Mouse (Mus musculus) neural tube, embryonic 14.5 days (tissue): Measurements from ENCODE around the gene Tbc1d1. TPM values are rescaled to one million over a fixed set of nuclear protein-coding genes. Genes with fewer than 3 reads are reported as not detected.
"Not testable (repeated sequence)": the region's sequence is repeated elsewhere in the genome, so short reads cannot be mapped to it uniquely, and the experiment has no call there.

Source experiments
- ATAC-seq: fragments of 200-750 bp; cut with Nextera tagmentation; 2 replicates; pipeline ENCODE4 v1.8.0; 2017; ENCODE audit warnings: low read depth, mild to moderate bottlenecking, moderate TSS enrichment, moderate library complexity
- H3K27ac ChIP-seq: fragments of 300-500 bp; sonication (generic); 2 replicates; pipeline ENCODE4 v1.5.1; 2014; ENCODE audit warnings: low read depth, mild to moderate bottlenecking, control low read depth, low read length, moderate library complexity, mixed read lengths
- H3K27me3 ChIP-seq: fragments of 300-500 bp; sonication (generic); 2 replicates; pipeline ENCODE4 v1.6.1; 2014; ENCODE audit warnings: low read length; ENCODE audit not compliant: control insufficient read depth, insufficient read depth
- H3K36me3 ChIP-seq: fragments of 300-500 bp; sonication (generic); 2 replicates; pipeline ENCODE4 v1.6.1; 2014; ENCODE audit warnings: low read length, mixed read lengths; ENCODE audit not compliant: control insufficient read depth, insufficient read depth
- H3K4me1 ChIP-seq: fragments of 300-500 bp; sonication (generic); 2 replicates; pipeline ENCODE4 v1.6.1; 2014; ENCODE audit warnings: low read length; ENCODE audit not compliant: control insufficient read depth, insufficient read depth
- H3K4me2 ChIP-seq: fragments of 300-500 bp; sonication (generic); 2 replicates; pipeline ENCODE4 v1.6.1; 2014; ENCODE audit warnings: mild to moderate bottlenecking, low read depth, low read length, control low read depth
- H3K4me3 ChIP-seq: fragments of 300-500 bp; sonication (generic); 2 replicates; pipeline ENCODE4 v1.5.1; 2014; ENCODE audit warnings: low read depth, low read length, control low read depth, mixed read lengths
- H3K9ac ChIP-seq: fragments of 300-500 bp; sonication (generic); replicated peaks from 2 replicates; pipeline ENCODE4 v1.6.1; 2014; ENCODE audit warnings: low read depth, mild to moderate bottlenecking, control low read depth, low read length, mixed read lengths
- H3K9me3 ChIP-seq: fragments of 300-500 bp; sonication (generic); 2 replicates; pipeline ENCODE4 v1.6.1; 2016; ENCODE audit warnings: low read length; ENCODE audit not compliant: control insufficient read depth
- WGBS: fragments of 180-500 bp; shearing (Covaris S2); extraction: QIAGEN DNeasy Blood & Tissue Kit; methylation state at CpG from one replicate; pipeline ENCODE4 v1.1.7; 2014; 5-methylcytosine and 5-hydroxymethylcytosine counted together
- polyA plus RNA-seq: library from polyadenylated mRNA; unstranded; fragments of >200 nt; fragmentation: Nextera tagmentation; extraction: Ambion mirVana; gene quantifications from 2 replicates; pipeline ENCODE4 v1.2.1, GENCODE M21; 2014

The Tbc1d1 gene
- polyA plus RNA-seq, 1 experiment from 2014 or later = 16.0 TPM

- Histone ChIP-seq H3K36me3 (no peaks in the 10 kb centered on the region), H3K27ac (no peak overlapping the region), H3K4me3 (no peak overlapping the region), H3K4me1 (0 out of 2 replicates have a peak, but pooled peaks cover 4% of the 10 kb centered on the region), H3K27me3 (no peaks in the 10 kb centered on the region), H3K9me3 (no peaks in the 10 kb centered on the region), H3K4me2 (no peak overlapping the region), H3K9ac (no peak overlapping the region)
- no peak for ATAC-seq
- WGBS = 83% methylated on average over 7 of the region's 7 CpGs
Measured at GRCm38 (mm10) chr5:64345761-64346160, 189.7 kb downstream of the Tbc1d1 start.

- WGBS = 96% methylated on average over 6 of the region's 6 CpGs
Measured at GRCm38 (mm10) chr5:64346343-64346885, 190.3 kb downstream of the Tbc1d1 start.

DNA sequence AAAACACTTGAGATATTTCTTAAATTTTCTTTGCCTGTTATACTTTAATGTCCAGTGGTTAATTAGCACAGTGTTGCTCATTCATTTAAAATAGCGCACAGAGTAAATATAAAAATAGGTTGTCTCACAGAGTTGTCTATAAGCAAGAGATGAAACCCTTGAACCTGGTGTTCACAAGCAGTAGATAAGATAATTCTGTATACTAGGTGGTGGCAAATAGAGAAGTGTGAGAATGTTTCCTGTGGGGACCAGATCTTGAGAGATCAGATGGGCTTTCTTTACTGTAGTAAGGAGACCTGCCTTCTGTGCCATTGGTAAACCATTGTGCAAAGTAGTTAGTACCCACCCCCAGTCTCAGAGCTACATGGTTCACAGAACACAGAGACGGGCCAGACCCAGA lies 192.1 kb downstream of the Tbc1d1 start:
- ATAC-seq = no peak
- Histone ChIP-seq H3K4me1 (0 out of 2 replicates have a peak, but pooled peaks cover 4% of the 10 kb centered on the region), H3K27me3 (no peaks in the 10 kb centered on the region), H3K36me3 (no peaks in the 10 kb centered on the region), H3K4me2 (no peak overlapping the region), H3K9me3 (no peaks in the 10 kb centered on the region), H3K4me3 (no peak overlapping the region), H3K9ac (no peak overlapping the region), H3K27ac (no peak overlapping the region)
- 96% methylated on average over 2 of the region's 2 CpGs for WGBS

More at GRCm38 (mm10) chr5:64346343-64346885, 190.3 kb downstream of the Tbc1d1 start:
- Histone ChIP-seq H3K27ac (no peak overlapping the region), H3K36me3 (no peaks in the 10 kb centered on the region), H3K4me2 (no peak overlapping the region), H3K4me1 (0 out of 2 replicates have a peak, but pooled peaks cover 4% of the 10 kb centered on the region), H3K9ac (no peak overlapping the region), H3K27me3 (no peaks in the 10 kb centered on the region), H3K9me3 (no peaks in the 10 kb centered on the region), H3K4me3 (no peak overlapping the region)
- no peak for ATAC-seq

GRCm38 (mm10) chr5:64348780-64349179 lies 192.7 kb downstream of the Tbc1d1 start:
- Histone ChIP-seq H3K27me3 (no peaks in the 10 kb centered on the region), H3K9ac (no peak overlapping the region), H3K36me3 (no peaks in the 10 kb centered on the region), H3K27ac (no peak overlapping the region), H3K4me3 (no peak overlapping the region), H3K4me1 (0 out of 2 replicates have a peak, but pooled peaks cover 4% of the 10 kb centered on the region), H3K9me3 (no peaks in the 10 kb centered on the region), H3K4me2 (no peak overlapping the region)
- no peak for ATAC-seq
- WGBS = 74% methylated on average over 8 of the region's 8 CpGs

DNA sequence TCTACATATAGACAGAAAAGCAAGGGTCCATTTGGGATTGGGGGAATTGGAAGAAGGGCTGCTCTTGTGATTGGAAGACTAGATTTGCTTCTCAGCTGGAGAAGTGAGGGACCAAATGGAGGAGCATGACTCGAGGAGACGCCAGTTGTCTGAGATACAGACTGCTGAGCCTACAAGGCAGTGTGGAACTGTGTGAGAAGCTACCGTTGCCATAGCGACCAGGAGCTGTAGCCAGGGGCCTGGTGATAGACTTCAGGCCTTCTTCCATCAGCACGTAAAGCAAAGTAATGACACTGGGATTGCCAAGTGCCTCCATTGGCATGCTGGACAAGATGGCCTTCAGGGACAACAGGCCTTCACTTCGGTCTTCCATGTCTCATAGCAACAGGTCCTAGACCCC lies 195.9 kb downstream of the Tbc1d1 start:
- no peak overlapping the region for H3K4me3 ChIP-seq
- no peak overlapping the region for H3K27ac ChIP-seq
- no peak for ATAC-seq
- no peaks in the 10 kb centered on the region for H3K4me1 ChIP-seq
- no peaks in the 10 kb centered on the region for H3K9me3 ChIP-seq
- no peaks in the 10 kb centered on the region for H3K27me3 ChIP-seq
- no peak overlapping the region for H3K4me2 ChIP-seq
- H3K36me3 ChIP-seq = no peaks in the 10 kb centered on the region
- 86% methylated on average over 6 of the region's 6 CpGs for WGBS
- H3K9ac ChIP-seq = no peak overlapping the region

- no peak overlapping the region for H3K4me2 ChIP-seq
Measured at GRCm38 (mm10) chr5:64358639-64359584, 202.8 kb downstream of the Tbc1d1 start.

DNA sequence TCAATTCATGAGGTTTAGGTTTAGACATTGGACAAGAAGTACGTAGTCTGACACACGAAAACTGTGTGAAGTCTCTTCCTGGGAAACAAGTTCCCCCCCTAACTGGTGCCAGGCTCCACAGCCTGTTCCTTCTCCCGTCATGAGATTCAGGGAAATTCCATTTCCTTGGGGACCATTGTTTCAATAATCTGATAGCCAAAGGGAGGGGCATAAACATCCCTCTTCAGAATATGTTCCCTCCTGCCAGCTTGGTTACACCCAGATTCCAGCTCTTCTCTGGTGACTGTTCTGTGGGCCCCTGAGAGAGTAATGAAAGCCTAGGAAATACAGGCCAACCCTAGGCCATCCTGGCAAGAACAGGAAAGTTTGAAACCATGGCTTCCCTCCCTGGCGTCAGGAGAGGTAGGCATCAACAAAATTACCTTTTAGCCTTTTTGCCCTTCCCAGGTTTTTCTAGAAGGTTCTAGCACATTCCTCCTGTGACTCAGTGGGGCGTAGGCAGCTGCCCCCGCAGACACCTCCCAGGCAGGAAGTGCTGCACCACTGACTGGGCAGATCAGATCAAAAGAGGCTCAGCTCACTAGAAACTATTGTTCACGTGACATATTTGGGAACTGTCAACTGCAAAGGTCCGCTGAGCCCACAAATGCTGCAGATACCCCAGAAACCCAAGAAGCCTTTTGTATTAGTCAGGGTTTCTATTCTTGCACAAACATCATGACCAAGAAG lies 204.2 kb downstream of the Tbc1d1 start:
- Histone ChIP-seq H3K4me1 (peaks cover 8% of the 10 kb centered on the region), H3K27ac (no peak overlapping the region), H3K9ac (no peak overlapping the region), H3K4me3 (no peak overlapping the region), H3K27me3 (no peaks in the 10 kb centered on the region), H3K36me3 (no peaks in the 10 kb centered on the region), H3K4me2 (no peak overlapping the region), H3K9me3 (no peaks in the 10 kb centered on the region)
- ATAC-seq = no peak
- 81% methylated on average over 8 of the region's 8 CpGs for WGBS

More at GRCm38 (mm10) chr5:64358639-64359584, 202.8 kb downstream of the Tbc1d1 start:
- Histone ChIP-seq H3K9me3 (no peaks in the 10 kb centered on the region), H3K4me3 (no peak overlapping the region), H3K36me3 (no peaks in the 10 kb centered on the region), H3K27ac (no peak overlapping the region), H3K27me3 (no peaks in the 10 kb centered on the region), H3K4me1 (peaks cover under 1% of the 10 kb centered on the region; the same call in 1 of the 2 replicates), H3K9ac (no peak overlapping the region)
- WGBS = 71% methylated on average over 18 of the region's 18 CpGs
- no peak for ATAC-seq

DNA sequence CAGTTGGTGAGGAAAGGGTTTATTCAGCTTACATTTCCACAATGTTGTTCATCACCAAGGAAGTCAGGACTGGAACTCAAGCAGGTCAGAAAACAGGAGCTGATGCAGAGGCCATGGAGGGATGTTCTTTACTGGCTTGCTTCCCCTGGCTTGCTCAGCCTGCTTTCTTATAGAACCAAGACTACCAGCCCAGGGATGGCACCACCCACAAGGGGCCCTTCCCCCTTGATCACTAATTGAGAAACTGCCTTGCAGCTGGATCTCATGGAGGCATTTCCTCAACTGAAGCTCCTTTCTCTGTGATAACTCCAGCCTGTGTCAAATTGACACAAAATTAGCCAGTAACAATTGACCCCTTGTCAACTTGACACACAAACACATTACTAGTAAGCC lies 204.8 kb downstream of the Tbc1d1 start:
- H3K36me3 ChIP-seq, H3K4me3 ChIP-seq, ATAC-seq, H3K4me1 ChIP-seq, H3K4me2 ChIP-seq, H3K9me3 ChIP-seq, H3K27ac ChIP-seq, H3K27me3 ChIP-seq, H3K9ac ChIP-seq: not testable (repeated sequence)
